Mouse (Mus musculus): Measurements from ENCODE around the gene Sft2d1. TPM values are rescaled to one million over a fixed set of nuclear protein-coding genes. Genes with fewer than 3 reads are reported as not detected.

The Sft2d1 gene
- total RNA-seq (2021) (10 to 100 TPM; 32.8 to 39.7 TPM), polyA plus RNA-seq (2012; rRNA removed) (108 and 123 TPM in 2 replicates)
- long read RNA-seq, transcript Sft2d1-206 (6 exons, 810 nt): minor isoform, 5 of 41 reads
- long read RNA-seq, transcript Sft2d1-209 (8 exons, 1,049 nt): major isoform, 34 of 41 reads
- long read RNA-seq, partial matches to known transcripts: 1 of 41 reads
- long read RNA-seq, other reads (novel, unspliced or antisense): 0 of 41 reads

- peak; percentile 98 for DNase-seq
Observed at GRCm38 (mm10) chr17:8310838-8311614, at the start of gene Sft2d1. Gene Sft2d1, plus strand, starts transcription at chr17:8311102.

DNA sequence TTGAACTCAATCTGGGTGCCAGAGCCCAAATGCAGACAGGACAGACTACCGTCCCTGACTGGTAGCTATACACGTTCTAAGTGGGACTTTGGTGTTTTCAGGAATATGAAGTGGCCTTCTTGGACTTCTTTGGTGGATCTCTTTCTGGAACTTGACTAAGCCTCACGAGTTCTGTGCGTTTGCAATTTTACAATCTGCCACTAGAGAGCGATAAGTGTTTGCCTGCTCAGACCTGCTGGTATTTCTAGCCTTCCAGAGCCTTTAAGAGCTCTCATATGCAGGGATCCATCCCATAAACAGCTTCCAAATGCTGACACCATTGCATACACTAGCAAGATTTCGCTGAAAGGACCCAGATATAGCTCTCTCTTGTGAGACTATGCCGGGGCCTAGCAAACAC is 46.3 kb upstream of the Sft2d1 start:
- peak; percentile 55 for DNase-seq

DNA sequence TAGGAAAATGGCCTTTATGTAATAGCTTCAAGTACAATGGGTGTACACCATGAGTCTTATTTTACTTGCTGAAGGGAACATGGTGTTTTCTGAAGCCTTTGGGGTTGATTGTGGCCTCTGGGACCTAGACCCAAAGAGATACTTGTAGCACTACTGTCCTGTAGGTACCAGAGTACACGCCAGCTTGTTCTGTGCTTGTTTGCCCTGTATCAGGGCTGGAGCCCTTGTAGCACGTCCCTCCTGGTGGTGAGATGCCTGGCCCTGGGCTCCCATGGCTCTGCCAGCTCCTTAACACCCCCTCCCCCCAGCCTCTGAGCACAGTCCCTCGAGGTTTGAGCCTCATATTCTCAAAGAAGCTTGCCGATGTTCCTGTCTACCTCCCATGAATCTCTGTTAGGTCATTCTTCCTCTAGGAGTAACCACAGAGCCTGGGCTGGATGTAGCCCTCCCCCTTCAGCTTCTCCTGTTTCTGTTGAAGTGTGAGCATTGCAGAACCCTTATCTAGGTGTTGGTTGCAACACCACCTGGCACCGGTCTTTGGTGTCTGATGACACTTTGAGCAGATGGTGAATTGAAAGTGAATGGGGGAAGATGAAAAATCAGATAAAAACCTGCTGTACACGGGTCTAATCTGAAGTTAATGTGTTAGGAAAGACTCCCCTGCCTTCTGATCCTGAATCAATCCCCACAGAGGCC is 38.7 kb upstream of the Sft2d1 start:
- DNase-seq: peak; percentile 6

DNA sequence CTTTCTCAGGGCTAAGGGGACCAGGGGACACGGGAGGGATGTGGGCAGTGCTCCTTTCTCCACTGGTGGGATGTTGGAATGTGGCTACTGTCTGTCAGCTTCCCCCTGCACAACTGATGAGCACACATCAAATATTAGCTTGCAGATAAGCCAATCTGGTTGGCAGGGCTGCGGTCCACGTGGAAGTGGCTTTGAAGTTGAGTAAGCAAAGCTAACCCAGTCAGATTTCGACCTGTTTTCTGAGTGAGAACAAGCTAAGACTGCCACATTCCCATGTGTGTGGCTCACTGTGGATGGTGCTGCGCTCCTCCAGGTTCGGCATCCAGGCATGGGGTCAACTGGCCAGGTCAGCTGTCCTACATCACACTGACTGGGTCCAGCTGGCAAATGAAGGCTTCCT is 38.0 kb upstream of the Sft2d1 start:
- DNase-seq: peak; percentile 10

DNA sequence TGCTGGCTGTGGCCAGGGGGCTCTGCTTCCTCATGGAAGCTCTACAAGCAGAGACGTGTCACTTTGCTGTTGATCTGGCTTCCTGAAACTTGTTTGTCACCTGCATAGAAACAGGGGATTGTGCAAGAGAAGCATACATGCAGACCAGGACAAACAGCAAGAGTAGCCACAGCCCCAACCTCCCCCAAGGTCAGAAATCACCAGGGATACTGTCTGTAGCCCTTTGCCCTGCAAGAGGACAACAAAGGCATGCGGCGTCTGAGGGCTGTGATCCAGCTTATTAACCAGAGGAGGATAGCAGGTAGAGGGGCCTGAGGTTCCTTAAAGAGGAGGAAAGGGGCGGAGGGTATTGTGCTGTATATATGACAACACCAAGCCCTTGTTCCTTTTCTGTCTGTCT is 34.8 kb upstream of the Sft2d1 start:
- DNase-seq: no peak

DNA sequence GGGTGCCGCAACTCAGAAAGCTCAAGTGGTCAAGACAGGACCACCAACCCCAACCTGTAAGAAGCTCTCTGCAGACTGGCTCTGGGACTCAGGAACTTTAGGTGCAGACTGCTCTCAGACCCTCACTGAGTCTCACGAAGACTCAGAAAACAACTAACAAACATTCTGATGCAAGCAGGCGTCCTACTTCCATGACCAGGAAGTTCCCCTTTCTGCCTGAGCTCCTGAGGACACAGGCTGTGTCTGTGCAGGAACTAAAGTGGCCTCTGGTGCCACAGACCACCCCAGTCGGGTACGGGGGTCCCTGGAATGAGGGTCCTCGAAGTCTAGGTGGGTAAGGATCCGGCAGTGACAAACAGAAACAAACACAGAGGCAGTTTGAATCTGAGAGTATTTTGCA is 34.2 kb upstream of the Sft2d1 start:
- DNase-seq: no peak

GRCm38 (mm10) chr17:8277266-8277665 is 33.6 kb upstream of the Sft2d1 start:
- DNase-seq: no peak

- no peak for DNase-seq
Observed at GRCm38 (mm10) chr17:8278356-8278755, 32.5 kb upstream of the Sft2d1 start.

DNA sequence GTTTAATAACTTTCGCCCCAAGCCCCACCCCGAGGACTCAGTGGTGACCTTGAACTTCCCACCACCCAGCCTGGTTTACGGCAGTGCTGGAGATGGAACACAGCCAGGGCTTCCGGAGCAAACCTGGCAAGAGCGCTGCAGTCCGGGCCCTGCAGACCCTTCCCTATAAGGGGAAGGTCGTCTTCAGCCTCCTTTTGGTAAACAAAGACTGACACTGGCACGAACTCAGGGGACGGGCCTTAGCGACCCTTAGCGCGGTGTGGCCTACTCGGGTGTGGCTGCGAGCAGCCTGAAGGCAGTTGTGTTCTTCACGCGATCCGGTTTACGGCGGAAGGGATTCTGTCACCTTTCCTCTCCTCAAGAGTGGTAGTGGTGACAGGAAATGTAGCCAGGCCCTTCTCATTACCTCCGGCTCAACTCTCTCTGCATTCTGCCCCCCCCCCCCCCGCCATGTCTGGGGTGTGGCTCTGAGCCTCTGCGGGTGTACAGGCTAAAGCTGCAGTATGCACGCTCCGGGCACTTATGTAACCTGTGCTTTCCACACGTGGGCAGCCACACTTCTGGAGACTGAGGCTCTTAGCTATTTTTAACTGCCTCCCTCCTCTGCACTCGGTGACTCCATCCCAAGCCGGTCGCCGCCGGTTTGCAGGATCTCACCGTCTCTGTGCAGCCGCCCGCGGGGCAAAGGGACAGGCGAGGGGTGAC is 27.9 kb upstream of the Sft2d1 start, which contains the start of gene Mpc1:
Gene Mpc1, plus strand, starts transcription at position 84 of the 705 bp plus-strand sequence.
- DNase-seq: peak; percentile 83

- DNase-seq: peak; percentile 98
Observed at GRCm38 (mm10) chr17:8283526-8284253, 27.2 kb upstream of the Sft2d1 start.

GRCm38 (mm10) chr17:8284254-8284661 is 26.6 kb upstream of the Sft2d1 start:
- DNase-seq: peak; percentile 67

DNA sequence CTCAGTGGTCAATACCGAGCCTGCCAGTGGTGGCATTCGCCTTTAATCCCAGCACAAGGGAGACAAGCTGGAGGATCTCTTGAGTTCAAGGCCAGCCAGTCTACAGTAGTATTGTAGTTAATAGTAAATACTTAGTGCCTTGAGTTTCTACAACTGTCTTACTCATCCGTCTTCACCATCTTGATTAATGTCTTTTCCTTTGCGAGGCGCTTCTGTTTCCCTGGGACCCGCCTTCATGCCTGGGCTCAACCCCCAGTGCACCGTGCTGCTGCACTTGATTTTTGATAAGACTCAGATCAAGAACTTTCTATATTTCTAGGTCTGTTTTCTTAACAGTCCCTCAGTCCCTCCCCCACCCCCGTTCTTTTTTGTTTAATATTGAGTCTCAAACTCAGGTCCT is 25.8 kb upstream of the Sft2d1 start:
- peak; percentile 39 for DNase-seq

- peak; percentile 19 for DNase-seq
Observed at GRCm38 (mm10) chr17:8286987-8287386, 23.9 kb upstream of the Sft2d1 start.

GRCm38 (mm10) chr17:8289993-8290679 is 20.8 kb upstream of the Sft2d1 start:
- no peak for DNase-seq

GRCm38 (mm10) chr17:8290736-8291135 is 20.2 kb upstream of the Sft2d1 start:
- DNase-seq: peak; percentile 69

- DNase-seq: no peak
Observed at GRCm38 (mm10) chr17:8295825-8296224, 15.1 kb upstream of the Sft2d1 start.

DNA sequence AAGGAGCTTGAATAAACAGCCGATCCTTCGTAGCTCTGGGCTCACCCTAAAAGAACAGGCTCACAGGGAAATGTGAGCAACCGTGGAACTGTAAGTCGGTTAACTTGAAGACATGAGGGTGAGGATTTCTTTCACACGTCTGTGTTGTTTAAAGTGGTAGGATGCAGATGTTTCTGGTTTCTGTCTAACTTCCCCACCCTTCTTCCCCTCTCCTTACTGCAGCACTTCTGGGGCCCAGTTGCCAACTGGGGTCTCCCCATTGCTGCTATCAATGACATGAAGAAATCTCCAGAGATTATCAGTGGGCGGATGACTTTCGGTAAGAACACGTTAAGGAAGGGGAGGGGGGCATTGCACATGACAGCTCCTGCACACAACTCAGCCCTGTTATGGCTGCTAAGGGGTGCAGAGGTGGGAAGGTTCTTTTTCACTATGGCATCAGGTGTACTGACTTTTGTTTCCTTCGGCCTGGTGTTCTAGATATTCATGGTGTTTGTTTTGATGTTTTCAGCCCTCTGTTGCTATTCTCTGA is 14.5 kb upstream of the Sft2d1 start:
- no peak for DNase-seq

DNA sequence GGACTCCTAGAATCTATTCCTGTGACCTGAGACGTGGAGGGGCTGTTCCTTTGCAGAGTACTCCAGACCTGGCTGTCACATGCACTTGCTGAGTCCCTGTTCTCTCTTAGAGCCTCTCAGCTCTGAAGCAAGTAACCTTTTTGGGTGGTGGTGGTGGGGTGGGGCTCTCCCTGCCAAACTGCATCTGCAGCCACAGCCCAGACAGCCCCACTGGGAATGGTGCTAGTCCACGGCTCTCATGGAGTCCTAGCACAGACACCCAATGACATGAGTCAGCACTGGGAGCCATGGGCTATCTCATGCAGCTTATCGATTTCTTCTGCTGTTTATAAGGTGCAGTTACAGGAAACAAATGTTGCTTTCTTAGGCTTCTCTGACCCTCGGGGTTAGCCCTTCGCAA is 13.2 kb upstream of the Sft2d1 start:
- DNase-seq: no peak

DNA sequence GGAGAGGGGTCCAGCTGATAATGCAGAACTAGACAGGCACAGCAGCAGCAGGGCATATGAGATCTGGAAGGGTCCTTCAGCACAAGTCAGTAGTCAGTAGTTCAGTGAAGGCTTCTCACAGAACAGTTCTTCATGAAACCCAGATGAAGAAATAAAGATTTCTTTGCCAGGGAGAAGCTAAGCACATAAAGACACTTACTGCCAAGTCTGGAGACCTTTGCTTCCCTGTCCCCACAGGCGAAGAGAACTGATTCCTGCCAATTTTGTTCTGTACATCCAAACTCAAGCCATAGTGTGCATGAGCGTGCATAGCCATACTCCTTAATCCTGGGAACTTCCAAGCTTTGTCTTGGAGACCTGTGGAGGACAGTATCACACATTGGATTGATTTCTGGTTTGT is 12.6 kb upstream of the Sft2d1 start:
- DNase-seq: no peak

DNA sequence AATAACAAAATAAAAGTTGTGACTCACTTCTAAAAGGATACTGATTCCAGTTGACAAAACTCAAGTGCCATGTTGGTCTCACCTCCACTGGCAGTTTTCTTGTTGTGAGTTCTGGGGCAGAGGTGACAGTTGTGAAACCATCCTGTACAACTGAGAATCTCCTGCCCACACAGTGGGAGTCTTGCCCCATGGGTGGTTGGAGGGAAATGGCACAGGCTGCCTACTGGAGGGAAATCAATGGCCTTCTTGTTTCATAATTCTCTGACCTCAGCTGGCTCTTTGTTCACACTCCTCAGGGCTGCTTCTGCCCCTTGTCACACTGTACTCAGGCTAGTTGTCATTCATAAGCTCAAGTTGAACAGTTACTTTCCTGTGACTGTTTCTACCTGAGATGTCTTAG is 11.4 kb upstream of the Sft2d1 start:
- DNase-seq: peak; percentile 40

- no peak for DNase-seq
Observed at GRCm38 (mm10) chr17:8301515-8301914, 9.4 kb upstream of the Sft2d1 start.
